Comparison of ENCODE assay signal across 8 mouse cellular contexts in the genomic region with DNA sequence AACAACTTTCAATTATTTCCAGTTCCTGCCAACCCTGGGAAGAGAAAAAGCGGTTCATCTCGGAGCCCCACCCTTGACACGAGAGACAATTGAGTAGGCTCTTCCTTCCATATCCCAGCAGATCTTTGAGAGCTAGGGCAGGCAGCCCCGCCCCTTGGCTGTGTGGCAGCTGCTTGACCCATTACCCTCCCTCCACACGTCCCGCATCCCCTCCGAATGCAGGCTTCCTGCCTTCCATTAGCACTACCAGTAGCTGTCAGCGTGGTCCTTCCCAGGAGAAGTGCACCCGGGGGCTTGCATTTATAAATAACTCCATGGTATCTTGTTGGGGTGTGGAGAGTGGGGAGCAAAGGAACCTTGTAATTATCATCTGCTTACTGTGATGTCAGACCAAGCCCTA. TPM values are rescaled to one million over a fixed set of nuclear protein-coding genes. Genes with fewer than 3 reads are reported as not detected.
DNase-seq lines count a peak whose midpoint lies in the region; ATAC-seq lines count a peak whose summit lies in the region.

No protein-coding gene starts in this region.

- no peaks in the 10 kb centered on the region for H3K9me3 ChIP-seq in liver, embryonic 11.5 days (ENCODE audit: control insufficient read depth, low read length)
- no peaks in the 10 kb centered on the region for H3K9me3 ChIP-seq in forebrain, embryonic 12.5 days
- H3K9me3 ChIP-seq in kidney, embryonic 14.5 days (ENCODE audit: control insufficient read depth, low read length), result no peaks in the 10 kb centered on the region
- no peaks in the 10 kb centered on the region for H3K9me3 ChIP-seq in neural tube, embryonic 12.5 days

- peak overlapping the region; percentile 17; the same call in 1 of the 2 replicates for H3K4me2 ChIP-seq in liver, embryonic 11.5 days
- peak overlapping the region; percentile 19 for H3K4me2 ChIP-seq in forebrain, embryonic 12.5 days
- H3K4me2 ChIP-seq in kidney, embryonic 14.5 days (replicated peaks; ENCODE audit: low read depth, low read length), result peak overlapping the region; percentile 17; the same call in 1 of the 2 replicates
- peak overlapping the region; percentile 30 for H3K4me2 ChIP-seq in neural tube, embryonic 12.5 days (replicated peaks)

- ATAC-seq in liver, embryonic 11.5 days (replicated peaks; ENCODE audit: low FRiP score), result no peak
- peak; percentile 4; the same call in 1 of the 2 replicates for ATAC-seq in forebrain, embryonic 12.5 days (ENCODE audit: low FRiP score)
- no peak for ATAC-seq in kidney, embryonic 14.5 days (ENCODE audit: low FRiP score, low TSS enrichment)
- no peak for ATAC-seq in neural tube, embryonic 12.5 days (ENCODE audit: low FRiP score, low read depth)
- ATAC-seq in CD4-positive, CD25-positive, alpha-beta regulatory T cell, adult 4 months, result no peak

- DNase-seq in liver, embryonic 11.5 days (ENCODE audit: low spot score), result no peak
- DNase-seq in liver, result no peak
- DNase-seq in urinary bladder, adult 18-20 months (ENCODE audit: low spot score in 2 of 2), result no peak
- DNase-seq in spleen, adult 12 weeks (ENCODE audit: low spot score), result no peak

- no peak overlapping the region for H3K4me3 ChIP-seq in liver, embryonic 11.5 days (ENCODE audit: low read depth, low read length)
- no peak overlapping the region for H3K4me3 ChIP-seq in forebrain, embryonic 12.5 days (replicated peaks)
- H3K4me3 ChIP-seq in kidney, embryonic 14.5 days (ENCODE audit: low read length), result no peak overlapping the region
- H3K4me3 ChIP-seq in neural tube, embryonic 12.5 days, result no peak overlapping the region

- 29% methylated on average over 9 of the region's 9 CpGs for WGBS in liver, embryonic 11.5 days
- 47% methylated on average over 9 of the region's 9 CpGs for WGBS in forebrain, embryonic 12.5 days
- 7% methylated on average over 9 of the region's 9 CpGs for WGBS in kidney, embryonic 14.5 days
- WGBS in neural tube, embryonic 12.5 days, result 20% methylated on average over 9 of the region's 9 CpGs

- H3K9ac ChIP-seq in liver, embryonic 11.5 days (ENCODE audit: low read depth, low read length), result no peak overlapping the region
- H3K9ac ChIP-seq in forebrain, embryonic 12.5 days, result no peak overlapping the region
- H3K9ac ChIP-seq in kidney, embryonic 14.5 days (ENCODE audit: low read depth, low read length), result no peak overlapping the region
- H3K9ac ChIP-seq in neural tube, embryonic 12.5 days, result no peak overlapping the region

- peaks cover 6% of the 10 kb centered on the region for H3K4me1 ChIP-seq in liver, embryonic 11.5 days (replicated peaks; ENCODE audit: control insufficient read depth, insufficient read depth, low read length)
- peaks cover 44% of the 10 kb centered on the region for H3K4me1 ChIP-seq in forebrain, embryonic 12.5 days
- H3K4me1 ChIP-seq in kidney, embryonic 14.5 days (ENCODE audit: control insufficient read depth, insufficient read depth, low read length), result peaks cover 19% of the 10 kb centered on the region; the same call in 1 of the 2 replicates
- H3K4me1 ChIP-seq in neural tube, embryonic 12.5 days, result peaks cover 38% of the 10 kb centered on the region

- no peak overlapping the region for H3K27ac ChIP-seq in liver, embryonic 11.5 days (ENCODE audit: low read depth, low read length)
- peak overlapping the region; percentile 65 for H3K27ac ChIP-seq in forebrain, embryonic 12.5 days
- H3K27ac ChIP-seq in kidney, embryonic 14.5 days (ENCODE audit: low read depth, low read length), result peak overlapping the region; percentile 26; the same call in 1 of the 2 replicates
- no peak overlapping the region for H3K27ac ChIP-seq in neural tube, embryonic 12.5 days

- H3K36me3 ChIP-seq in liver, embryonic 11.5 days (ENCODE audit: control insufficient read depth, insufficient read depth, low read length), result no peaks in the 10 kb centered on the region
- H3K36me3 ChIP-seq in forebrain, embryonic 12.5 days (replicated peaks), result no peaks in the 10 kb centered on the region
- no peaks in the 10 kb centered on the region for H3K36me3 ChIP-seq in kidney, embryonic 14.5 days (ENCODE audit: control insufficient read depth, insufficient read depth, low read length)
- no peaks in the 10 kb centered on the region for H3K36me3 ChIP-seq in neural tube, embryonic 12.5 days

- peaks cover 4% of the 10 kb centered on the region; the same call in 1 of the 2 replicates for H3K27me3 ChIP-seq in liver, embryonic 11.5 days (replicated peaks; ENCODE audit: control insufficient read depth, insufficient read depth, low read length)
- H3K27me3 ChIP-seq in forebrain, embryonic 12.5 days, result no peaks in the 10 kb centered on the region
- H3K27me3 ChIP-seq in kidney, embryonic 14.5 days (ENCODE audit: control insufficient read depth, insufficient read depth, low read length), result no peaks in the 10 kb centered on the region
- 0 out of 2 replicates have a peak, but pooled peaks cover 4% of the 10 kb centered on the region for H3K27me3 ChIP-seq in neural tube, embryonic 12.5 days (replicated peaks)

RNA-seq across cellular contexts. Expression of gene Pcbp3, which starts 2.3 kb away (rescaled TPM):
- 9.6 and 10.7 TPM in 2 replicates for polyA plus RNA-seq in liver, embryonic 11.5 days (2014; fragmentation: Nextera tagmentation; extraction: Ambion mirVana)
- 51.1 and 60.4 TPM in 2 replicates for polyA plus RNA-seq in forebrain, embryonic 12.5 days (2016; fragmentation: Nextera tagmentation; extraction: Ambion mirVana)
- polyA plus RNA-seq in kidney, embryonic 14.5 days (2014; fragmentation: Nextera tagmentation; extraction: Ambion mirVana), result 19.7 and 28.4 TPM in 2 replicates
- polyA plus RNA-seq in neural tube, embryonic 12.5 days (2016; fragmentation: Nextera tagmentation; extraction: Ambion mirVana), result 93.6 and 112 TPM in 2 replicates
- 10 to 100 TPM in 1 of 2 experiments, 1 to 10 TPM in 1; 5.3 to 12.6 TPM for polyA plus RNA-seq in CD4-positive, CD25-positive, alpha-beta regulatory T cell, adult 4 months (2017; shearing (Covaris generic))

Comparison
In these comparisons a context has a peak if more than half of its experiments do, and no peak if none do; other contexts are left out.
1. H3K27ac ChIP-seq: peak in forebrain, embryonic 12.5 days (single experiment) and kidney, embryonic 14.5 days (single experiment); none in liver, embryonic 11.5 days (single experiment) and neural tube, embryonic 12.5 days (single experiment).
2. Peak in every context shown above with its lines, with median percentiles within 50 percentile points of each other: H3K4me2 ChIP-seq.